Mouse (Mus musculus) lung, postnatal 0 days (tissue): ENCODE measurements at regions not wholly inside any gene's neighbourhood (a gene's known extent, or its start where the extent isn't known, plus 50 kb on each side); places are given as distances from the start of the nearest gene placed in this dataset.

Experiments
- CTCF ChIP-seq: IDR thresholded peaks from 2 replicates; pipeline ENCODE4 v1.5.1; 2016; ENCODE audit warnings: antibody characterized with exemption, mild to moderate bottlenecking
- EP300 ChIP-seq: IDR thresholded peaks from 2 replicates; pipeline ENCODE4 v1.6.1; 2016; ENCODE audit warnings: antibody characterized with exemption, mild to moderate bottlenecking, control low read depth

DNA sequence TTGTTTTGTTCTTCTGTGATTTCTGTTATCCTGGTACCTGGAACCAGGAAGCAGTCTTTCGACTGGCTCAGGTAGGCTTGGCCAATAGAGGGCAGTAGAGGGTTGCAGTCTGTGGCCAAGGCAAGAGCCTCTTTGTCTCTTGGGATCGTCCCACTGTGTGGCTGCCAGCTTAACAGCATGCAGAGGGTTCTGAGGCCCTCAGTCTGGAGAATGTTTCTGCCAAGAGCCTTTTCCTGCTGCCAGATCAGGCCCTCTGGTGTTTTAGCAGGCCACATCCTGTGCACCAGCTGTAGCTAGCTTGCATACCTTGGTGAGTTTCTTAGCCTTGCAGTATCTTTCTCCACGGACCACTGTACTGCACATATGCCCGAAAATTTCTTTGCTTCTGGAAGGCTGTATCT lies 103.6 kb upstream of the Ghitm start:
- TF ChIP-seq CTCF (peak; percentile 77), EP300 (no peak)
